Mouse (Mus musculus): ENCODE results near the gene Snx27. TPM values are rescaled to one million over a fixed set of nuclear protein-coding genes. Genes with fewer than 3 reads are reported as not detected.

Gene Snx27
- polyA plus RNA-seq, 1 experiment: not detected

DNA sequence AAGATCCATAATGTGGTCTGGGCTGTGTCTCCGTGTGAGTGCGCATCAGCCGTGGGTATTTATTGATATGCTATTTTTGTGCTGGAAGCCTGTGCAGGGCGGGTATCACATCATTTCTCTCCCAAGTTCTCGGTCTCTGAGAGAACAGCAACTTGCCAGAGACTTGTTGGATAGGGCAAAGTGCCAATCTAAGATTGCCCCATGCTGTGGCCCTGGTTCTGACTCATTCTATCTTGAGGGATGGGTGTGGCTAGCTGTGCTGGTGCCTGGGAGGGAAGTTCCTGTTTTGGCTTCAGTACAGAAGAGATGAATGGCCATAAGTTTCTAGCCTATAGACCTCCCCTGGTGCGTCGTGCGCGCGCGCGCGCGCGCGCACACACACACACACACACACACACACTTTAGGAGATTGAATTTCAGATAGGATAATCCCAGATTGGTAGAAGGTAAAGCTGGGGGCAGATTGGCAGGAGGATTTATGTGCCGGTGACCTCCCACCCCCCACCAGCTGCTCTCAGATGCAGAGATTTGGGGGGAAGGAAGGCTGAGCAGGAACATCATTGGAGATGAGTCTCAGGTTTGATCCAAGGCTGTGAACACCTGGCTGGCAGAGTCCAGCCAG lies 99.6 kb downstream of the Snx27 start:
- TF ChIP-seq POLR2A (IDR thresholded peaks at IDR 0.05; ENCODE audit: insufficient read depth, low read depth, low read length): no peak
- no peak for TF ChIP-seq CTCF (IDR thresholded peaks at IDR 0.05; ENCODE audit: insufficient read depth, low read depth, low read length)
- 0 out of 2 replicates have a peak overlapping the region, but pooled peaks have one; percentile 2 for H3K4me3 ChIP-seq (ENCODE audit: insufficient read depth, low read depth, low read length)
- H3K4me1 ChIP-seq (ENCODE audit: control insufficient read depth, insufficient read depth, low read length): peaks cover 72% of the 10 kb centered on the region
- WGBS: 57% methylated on average over 17 of the region's 17 CpGs
- peak overlapping the region; percentile 86 for H3K27ac ChIP-seq (ENCODE audit: insufficient read depth, low read depth, low read length)

DNA sequence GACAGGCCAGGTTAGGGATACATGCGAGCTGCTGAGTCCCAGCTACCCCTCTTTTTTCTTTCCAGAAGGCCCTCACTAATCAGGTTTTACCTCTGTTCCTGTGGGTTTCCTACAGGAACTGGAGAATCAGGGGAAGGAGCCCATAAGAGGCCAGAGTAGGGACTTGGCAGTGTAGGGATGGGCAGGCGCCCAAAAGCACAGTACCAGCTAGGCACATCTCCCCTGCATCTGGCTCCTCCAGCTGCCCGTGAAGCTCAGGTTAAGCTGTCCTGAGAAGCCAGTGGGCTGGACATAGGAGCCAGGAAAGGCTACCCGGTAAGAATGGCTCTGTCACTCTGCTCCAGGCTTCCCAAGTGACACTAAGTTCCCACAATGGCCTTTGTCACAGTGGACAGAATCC lies 101.1 kb downstream of the Snx27 start:
- H3K27ac ChIP-seq (ENCODE audit: insufficient read depth, low read depth, low read length): peak overlapping the region; percentile 20; the same call in 1 of the 2 replicates
- peaks cover 64% of the 10 kb centered on the region for H3K4me1 ChIP-seq (ENCODE audit: control insufficient read depth, insufficient read depth, low read length)
- no peak overlapping the region for H3K4me3 ChIP-seq (ENCODE audit: insufficient read depth, low read depth, low read length)
- 54% methylated on average over 4 of the region's 4 CpGs for WGBS
- no peak for TF ChIP-seq CTCF (IDR thresholded peaks at IDR 0.05; ENCODE audit: insufficient read depth, low read depth, low read length)
- no peak for TF ChIP-seq POLR2A (IDR thresholded peaks at IDR 0.05; ENCODE audit: insufficient read depth, low read depth, low read length)

DNA sequence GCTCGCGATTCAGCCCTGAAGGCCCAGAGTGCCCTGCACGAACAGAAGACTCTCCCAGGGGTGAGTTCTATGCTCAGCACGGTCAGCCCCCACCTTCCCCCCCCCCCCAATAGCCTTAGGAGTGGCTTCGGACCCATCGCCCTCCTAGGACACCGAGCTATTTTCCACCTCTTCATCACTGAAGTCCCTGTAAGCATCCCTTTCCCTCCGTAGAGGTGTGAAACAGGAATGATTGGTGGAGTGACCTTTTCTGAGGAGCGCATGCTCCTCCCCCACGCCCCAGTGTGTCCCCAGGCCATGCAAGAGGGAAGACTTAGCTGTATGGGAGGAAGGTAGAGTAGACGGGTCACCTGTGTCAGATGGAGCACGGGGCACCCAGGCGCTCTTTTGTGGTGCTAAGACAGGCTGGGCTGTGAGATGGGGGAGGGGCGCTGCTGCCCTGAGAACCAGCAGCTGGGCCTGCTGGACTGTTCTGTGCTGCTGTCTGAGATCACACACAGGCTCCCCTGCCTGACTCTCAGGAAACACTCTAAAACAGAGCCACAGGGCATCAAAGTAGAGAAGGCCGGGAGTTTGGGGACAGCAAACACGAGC lies 102.1 kb downstream of the Snx27 start, which contains the start of gene Riiad1:
TSS of gene Riiad1 (minus strand) at position 51 of the 594 bp plus-strand sequence.
- WGBS: 19% methylated on average over 16 of the region's 16 CpGs
- TF ChIP-seq POLR2A (IDR thresholded peaks at IDR 0.05; ENCODE audit: insufficient read depth, low read depth, low read length): no peak
- TF ChIP-seq CTCF (IDR thresholded peaks at IDR 0.05; ENCODE audit: insufficient read depth, low read depth, low read length): no peak
- Histone ChIP-seq H3K4me3 (ENCODE audit: insufficient read depth, low read depth, low read length) (peak within 1 kb of the TSS; percentile 78), H3K27ac (ENCODE audit: insufficient read depth, low read depth, low read length) (peak within 1 kb of the TSS; percentile 96), H3K4me1 (ENCODE audit: control insufficient read depth, insufficient read depth, low read length) (peaks cover 58% of the 10 kb centered on the region)

DNA sequence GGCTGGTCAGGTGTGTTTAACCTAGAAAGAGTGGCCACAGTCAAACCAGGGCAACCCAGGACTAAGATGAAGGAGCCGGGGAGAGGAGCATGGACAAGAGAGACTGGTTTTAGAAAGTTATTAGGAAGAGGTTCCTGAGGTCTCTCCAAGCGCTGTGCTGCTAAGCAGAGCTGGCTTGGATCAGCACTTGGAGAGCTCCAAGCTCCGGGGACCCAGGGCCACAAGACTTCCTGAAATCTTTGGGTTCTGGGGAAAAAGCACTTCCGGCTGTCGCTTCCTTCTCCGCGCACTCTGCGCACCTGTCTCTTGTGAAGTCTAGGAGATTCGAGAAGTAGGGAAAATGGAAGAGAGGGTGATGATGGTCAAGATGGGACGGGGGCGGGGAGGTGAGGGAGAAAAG lies 103.0 kb downstream of the Snx27 start:
- H3K4me1 ChIP-seq (ENCODE audit: control insufficient read depth, insufficient read depth, low read length): peaks cover 50% of the 10 kb centered on the region
- H3K27ac ChIP-seq (ENCODE audit: insufficient read depth, low read depth, low read length): peak overlapping the region; percentile 96
- peak overlapping the region; percentile 78 for H3K4me3 ChIP-seq (ENCODE audit: insufficient read depth, low read depth, low read length)
- no peak for TF ChIP-seq CTCF (IDR thresholded peaks at IDR 0.05; ENCODE audit: insufficient read depth, low read depth, low read length)
- TF ChIP-seq POLR2A (IDR thresholded peaks at IDR 0.05; ENCODE audit: insufficient read depth, low read depth, low read length): no peak
- 7% methylated on average over 11 of the region's 11 CpGs for WGBS

DNA sequence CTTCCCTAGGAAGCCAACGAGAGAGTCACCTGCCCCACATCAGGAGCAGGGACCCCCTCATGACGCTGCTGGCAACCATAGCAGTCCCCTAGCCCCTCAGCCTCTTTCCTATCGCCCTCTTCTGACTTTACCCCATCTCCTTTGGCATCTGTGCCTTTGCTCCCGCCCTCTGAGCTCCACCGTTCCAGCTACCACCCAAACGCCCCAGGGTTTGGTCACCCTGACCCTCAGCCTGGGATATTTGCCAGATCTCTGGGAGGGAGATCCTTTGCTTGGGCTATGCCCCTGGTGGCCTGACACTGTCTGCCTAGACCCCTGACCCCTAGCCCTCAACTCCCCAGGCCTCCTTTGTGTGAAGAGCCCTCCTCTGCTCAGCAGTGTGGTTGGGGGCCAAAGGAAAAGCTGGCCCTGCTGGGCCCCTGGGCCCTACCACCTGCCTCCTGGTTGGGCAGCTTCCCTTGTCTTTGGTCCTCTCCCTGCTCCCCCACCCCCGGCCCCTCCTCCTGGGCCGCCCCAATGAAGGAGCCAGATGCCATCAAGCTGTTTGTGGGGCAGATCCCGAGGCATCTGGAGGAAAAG lies 103.8 kb downstream of the Snx27 start:
- Histone ChIP-seq H3K27ac (ENCODE audit: insufficient read depth, low read depth, low read length) (peak overlapping the region; percentile 96), H3K4me3 (ENCODE audit: insufficient read depth, low read depth, low read length) (peak overlapping the region; percentile 78), H3K4me1 (ENCODE audit: control insufficient read depth, insufficient read depth, low read length) (peaks cover 45% of the 10 kb centered on the region)
- TF ChIP-seq CTCF (IDR thresholded peaks at IDR 0.05; ENCODE audit: insufficient read depth, low read depth, low read length): no peak
- 3% methylated on average over 9 of the region's 9 CpGs for WGBS

DNA sequence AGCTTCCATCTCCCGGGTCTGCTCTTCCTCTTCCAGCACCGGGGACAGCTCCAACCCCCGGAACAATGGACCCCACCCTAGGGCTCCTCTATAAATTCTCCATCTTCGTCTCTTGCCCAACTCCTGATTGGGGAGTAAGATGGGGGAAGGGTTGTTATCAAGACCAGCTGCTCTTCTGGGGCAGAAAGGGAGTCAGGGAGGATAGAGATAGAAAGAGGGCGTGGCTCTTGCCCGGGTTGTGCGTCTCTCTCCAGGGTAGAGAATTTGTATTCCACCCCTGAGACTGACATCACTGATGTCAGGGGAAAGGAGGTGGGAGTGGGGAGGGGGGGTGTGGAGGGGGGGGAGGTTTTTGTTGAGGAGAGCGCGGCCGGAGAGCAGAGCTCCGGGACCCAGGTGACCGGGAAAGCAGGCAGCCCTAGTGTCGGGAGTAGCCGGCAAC lies 104.5 kb downstream of the Snx27 start, which contains the start of gene Celf3:
TSS of gene Celf3 (plus strand) at position 315 of the 442 bp plus-strand sequence.
- 2% methylated on average over 14 of the region's 14 CpGs for WGBS
- Histone ChIP-seq H3K4me3 (ENCODE audit: insufficient read depth, low read depth, low read length) (peak within 1 kb of the TSS; percentile 78), H3K4me1 (ENCODE audit: control insufficient read depth, insufficient read depth, low read length) (peaks cover 47% of the 10 kb centered on the region), H3K27ac (ENCODE audit: insufficient read depth, low read depth, low read length) (peak within 1 kb of the TSS; percentile 96)
- TF ChIP-seq CTCF (IDR thresholded peaks at IDR 0.05; ENCODE audit: insufficient read depth, low read depth, low read length): no peak
- no peak; the same call in 1 of the 2 replicates for TF ChIP-seq POLR2A (IDR thresholded peaks at IDR 0.05; ENCODE audit: insufficient read depth, low read depth, low read length)

DNA sequence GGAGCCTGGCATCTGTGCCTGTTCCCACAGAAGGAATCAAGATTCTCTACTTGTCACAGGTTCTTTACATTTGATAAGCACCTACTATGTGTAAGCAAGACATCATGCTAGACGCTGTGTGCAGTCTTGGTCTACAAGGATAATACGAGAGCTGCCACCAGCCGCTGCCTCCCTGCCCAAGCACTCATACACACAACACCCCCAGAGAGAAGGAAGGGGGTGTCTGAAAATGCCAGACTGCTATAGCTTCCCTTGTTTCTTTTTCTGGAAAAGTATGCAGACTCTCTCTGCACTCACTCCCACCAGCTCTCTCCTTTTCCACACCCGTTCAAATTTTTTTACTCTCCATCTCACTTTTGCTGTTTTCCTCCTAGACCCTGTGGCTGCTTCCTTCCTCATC lies 105.1 kb downstream of the Snx27 start:
- WGBS: 10% methylated on average over 4 of the region's 4 CpGs
- Histone ChIP-seq H3K27ac (ENCODE audit: insufficient read depth, low read depth, low read length) (peak overlapping the region; percentile 96), H3K4me3 (ENCODE audit: insufficient read depth, low read depth, low read length) (peak overlapping the region; percentile 78), H3K4me1 (ENCODE audit: control insufficient read depth, insufficient read depth, low read length) (peaks cover 47% of the 10 kb centered on the region)
- TF ChIP-seq CTCF (IDR thresholded peaks at IDR 0.05; ENCODE audit: insufficient read depth, low read depth, low read length) (no peak), POLR2A (IDR thresholded peaks at IDR 0.05; ENCODE audit: insufficient read depth, low read depth, low read length) (no peak)

DNA sequence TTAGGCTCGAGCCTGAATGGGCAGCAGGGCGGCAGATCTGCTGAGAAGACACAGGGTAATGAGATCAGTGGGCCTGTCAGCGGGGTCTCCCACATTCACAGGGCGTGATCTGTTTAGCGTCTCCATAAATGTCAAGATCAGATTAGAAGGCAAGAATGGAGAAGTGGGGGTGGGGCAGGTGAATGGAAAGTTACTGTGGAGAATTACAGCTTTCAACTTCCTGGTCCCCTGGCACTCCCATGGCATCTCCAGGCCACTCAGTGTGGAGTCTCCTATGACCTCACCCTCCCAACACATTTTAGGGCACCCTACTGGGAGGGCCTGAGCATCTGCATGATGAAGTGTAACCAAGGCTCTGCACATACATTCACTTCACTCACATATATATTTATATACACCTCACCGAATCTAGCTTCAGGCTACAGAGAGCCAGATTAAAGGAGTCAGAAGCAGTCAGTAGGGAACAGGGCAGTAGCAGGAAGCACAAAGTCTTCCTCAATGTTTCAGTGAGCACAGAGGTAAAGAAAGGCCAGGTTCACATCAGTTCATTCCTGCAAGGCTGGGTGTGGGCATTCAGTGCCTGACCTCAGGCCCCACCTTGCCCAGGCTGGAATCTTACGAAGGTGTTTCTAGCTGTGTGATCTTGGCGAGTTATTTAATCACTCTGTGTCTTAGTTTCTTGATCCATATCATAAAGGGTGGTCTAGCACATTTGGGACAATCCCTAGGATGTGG lies 106.0 kb downstream of the Snx27 start:
- Histone ChIP-seq H3K4me1 (ENCODE audit: control insufficient read depth, insufficient read depth, low read length) (peaks cover 41% of the 10 kb centered on the region), H3K27ac (ENCODE audit: insufficient read depth, low read depth, low read length) (peak overlapping the region; percentile 96), H3K4me3 (ENCODE audit: insufficient read depth, low read depth, low read length) (no peak overlapping the region)
- TF ChIP-seq POLR2A (IDR thresholded peaks at IDR 0.05; ENCODE audit: insufficient read depth, low read depth, low read length): no peak
- TF ChIP-seq CTCF (IDR thresholded peaks at IDR 0.05; ENCODE audit: insufficient read depth, low read depth, low read length): no peak
- 78% methylated on average over 8 of the region's 8 CpGs for WGBS

All from olfactory bulb, adult 2 months (tissue).